Mouse (Mus musculus) kidney, adult 8-10 months (tissue): ENCODE results near the gene Rpl27a.

ENCODE experiments used
- DNase-seq, 2 experiments: peaks; one replicate each; pipeline ENCODE4 v3.0.0; 2022

The Rpl27a gene

GRCm38 (mm10) chr7:109518838-109519696 is at the start of gene Rpl27a:
Gene Rpl27a, plus strand, starts transcription at chr7:109519147.
- DNase-seq = peak; percentile 98 to 99

- no peak for DNase-seq
These were observed 48.2 kb upstream of the Rpl27a start for GRCm38 (mm10) chr7:109470700-109471099.

GRCm38 (mm10) chr7:109477926-109478325 is 41.0 kb upstream of the Rpl27a start:
- DNase-seq = no peak

- peak in 1 of 2 experiments; percentile 3 for DNase-seq
These were observed 38.2 kb upstream of the Rpl27a start for GRCm38 (mm10) chr7:109480765-109481197.

- no peak for DNase-seq
These were observed 34.7 kb upstream of the Rpl27a start for GRCm38 (mm10) chr7:109484221-109484620.

GRCm38 (mm10) chr7:109492616-109493318 is 26.2 kb upstream of the Rpl27a start:
- DNase-seq = no peak

GRCm38 (mm10) chr7:109493319-109494316 is 25.3 kb upstream of the Rpl27a start:
- DNase-seq = no peak

GRCm38 (mm10) chr7:109497507-109497906 is 21.4 kb upstream of the Rpl27a start:
- no peak for DNase-seq

GRCm38 (mm10) chr7:109507119-109507518 is 11.8 kb upstream of the Rpl27a start:
- no peak for DNase-seq

- no peak for DNase-seq
These were observed 11.4 kb upstream of the Rpl27a start for GRCm38 (mm10) chr7:109507572-109507971.

- no peak for DNase-seq
These were observed 10.9 kb upstream of the Rpl27a start, which contains the start of gene Trim66 for GRCm38 (mm10) chr7:109508034-109508433. Gene Trim66, minus strand, starts transcription at chr7:109508134.

- peak; percentile 19 to 46 for DNase-seq
These were observed 8.1 kb upstream of the Rpl27a start for GRCm38 (mm10) chr7:109510799-109511198.

GRCm38 (mm10) chr7:109511838-109512237 is 7.1 kb upstream of the Rpl27a start:
- no peak for DNase-seq

- no peak for DNase-seq
These were observed 2.4 kb upstream of the Rpl27a start for GRCm38 (mm10) chr7:109516500-109516899.

- peak in 1 of 2 experiments; percentile 12 for DNase-seq
These were observed 788 bp upstream of the Rpl27a start for GRCm38 (mm10) chr7:109518036-109518681.

- no peak for DNase-seq
These were observed 989 bp downstream of the Rpl27a start for GRCm38 (mm10) chr7:109519936-109520335.

GRCm38 (mm10) chr7:109522084-109522483 is 3.1 kb downstream of the Rpl27a start:
- no peak for DNase-seq

GRCm38 (mm10) chr7:109523304-109523703 is 4.4 kb downstream of the Rpl27a start:
- no peak for DNase-seq

- no peak for DNase-seq
These were observed 4.9 kb downstream of the Rpl27a start for GRCm38 (mm10) chr7:109523741-109524441.

GRCm38 (mm10) chr7:109524442-109524744 is 5.4 kb downstream of the Rpl27a start:
- DNase-seq = no peak

GRCm38 (mm10) chr7:109524763-109525162 is 5.8 kb downstream of the Rpl27a start:
- no peak for DNase-seq
